Mouse (Mus musculus) kidney, embryonic 16.5 days (tissue): ENCODE data around the gene Pih1d3. TPM values are rescaled to one million over a fixed set of nuclear protein-coding genes. Genes with fewer than 3 reads are reported as not detected.
A peak's percentile ranks its signal among the peaks of the same experiment; 100 is the strongest.

Experiments
- ATAC-seq: fragments of 200-750 bp; cut with Nextera tagmentation; 2 replicates; pipeline ENCODE4 v1.8.0; 2017; ENCODE audit warnings: moderate TSS enrichment; ENCODE audit not compliant: low FRiP score, low TSS enrichment
- H3K27ac ChIP-seq: fragments of 300-500 bp; sonication (generic); 2 replicates; pipeline ENCODE4 v1.5.1; 2014; ENCODE audit warnings: low read length
- H3K27me3 ChIP-seq: fragments of 300-500 bp; sonication (generic); 2 replicates; pipeline ENCODE4 v1.6.1; 2014; ENCODE audit warnings: low read length, control low read depth, mixed read lengths; ENCODE audit not compliant: insufficient read depth
- H3K36me3 ChIP-seq: fragments of 300-500 bp; sonication (generic); 2 replicates; pipeline ENCODE4 v1.6.1; 2014; ENCODE audit warnings: low read length, control low read depth, mixed read lengths; ENCODE audit not compliant: insufficient read depth
- H3K4me1 ChIP-seq: fragments of 300-500 bp; sonication (generic); 2 replicates; pipeline ENCODE4 v1.6.1; 2014; ENCODE audit warnings: low read length, control low read depth, mixed read lengths; ENCODE audit not compliant: insufficient read depth
- H3K4me2 ChIP-seq: fragments of 300-500 bp; sonication (generic); replicated peaks from 2 replicates; pipeline ENCODE4 v1.6.1; 2014; ENCODE audit warnings: low read depth, low read length
- H3K4me3 ChIP-seq: fragments of 300-500 bp; sonication (generic); 2 replicates; pipeline ENCODE4 v1.5.1; 2014; ENCODE audit warnings: mild to moderate bottlenecking, low read length
- H3K9ac ChIP-seq: fragments of 300-500 bp; sonication (generic); replicated peaks from 2 replicates; pipeline ENCODE4 v1.6.1; 2014; ENCODE audit warnings: low read length
- H3K9me3 ChIP-seq: fragments of 300-500 bp; sonication (generic); 2 replicates; pipeline ENCODE4 v1.6.1; 2016; ENCODE audit warnings: low read length, control low read depth
- WGBS: fragments of 180-500 bp; shearing (Covaris S2); extraction: QIAGEN DNeasy Blood & Tissue Kit; methylation state at CpG from one replicate; pipeline ENCODE4 v1.1.7; 2014; 5-methylcytosine and 5-hydroxymethylcytosine counted together
- polyA plus RNA-seq: library from polyadenylated mRNA; unstranded; fragments of >200 nt; fragmentation: Nextera tagmentation; extraction: Ambion mirVana; gene quantifications from 2 replicates; pipeline ENCODE4 v1.2.1, GENCODE M21; 2015

The Pih1d3 gene
- polyA plus RNA-seq, 1 experiment from 2014 or later, result not detected

DNA sequence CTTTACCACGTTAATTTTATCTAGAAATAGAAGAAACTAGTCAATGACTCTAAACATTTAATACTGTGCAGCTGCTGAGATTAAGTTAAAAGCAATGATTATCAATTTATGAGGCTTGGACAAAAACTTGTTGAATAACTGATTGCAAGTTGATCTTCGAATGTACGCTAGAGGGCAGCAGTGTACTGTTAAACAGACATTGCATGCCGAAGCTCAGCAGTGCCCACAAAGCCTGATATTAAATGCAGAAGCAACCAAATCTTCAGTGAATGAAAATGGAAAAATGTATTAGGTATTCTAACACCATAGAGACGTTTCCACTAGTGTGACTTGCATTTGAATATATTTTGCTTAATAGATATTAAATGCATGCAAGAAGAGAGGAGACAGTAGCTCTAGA is 12.5 kb upstream of the Pih1d3 start:
- under 1% methylated on average over 5 of the region's 5 CpGs for WGBS
- Histone ChIP-seq H3K4me3 (no peak overlapping the region), H3K9me3 (no peaks in the 10 kb centered on the region), H3K36me3 (no peaks in the 10 kb centered on the region), H3K4me2 (no peak overlapping the region), H3K27ac (no peak overlapping the region), H3K9ac (no peak overlapping the region), H3K4me1 (no peaks in the 10 kb centered on the region), H3K27me3 (no peaks in the 10 kb centered on the region)
- no peak for ATAC-seq

DNA sequence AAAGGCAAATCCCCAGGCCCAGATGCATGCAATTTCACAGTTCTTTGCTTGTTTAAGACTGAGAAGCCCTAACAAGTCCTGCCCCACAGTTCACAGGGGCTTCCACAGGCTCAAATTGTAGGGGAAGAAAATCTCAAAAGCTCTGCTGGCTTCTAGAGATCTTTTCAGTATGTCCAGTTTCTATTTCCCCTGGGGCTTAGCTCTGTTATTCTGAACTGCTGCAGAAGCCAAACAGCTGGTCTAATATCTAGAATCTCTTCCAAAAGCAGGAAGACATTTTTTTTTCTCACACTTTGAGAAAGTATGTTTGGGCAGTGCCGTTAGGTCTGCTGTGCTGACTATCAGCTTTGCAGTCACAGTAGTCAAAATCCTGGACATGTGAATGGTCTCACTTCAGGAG is 7.8 kb upstream of the Pih1d3 start:
- H3K27me3 ChIP-seq, result no peaks in the 10 kb centered on the region
- no peak overlapping the region for H3K9ac ChIP-seq
- no peaks in the 10 kb centered on the region for H3K9me3 ChIP-seq
- H3K36me3 ChIP-seq, result no peaks in the 10 kb centered on the region
- WGBS, result 63% methylated on average over 1 of the region's 1 CpGs
- no peak overlapping the region for H3K4me3 ChIP-seq
- H3K4me1 ChIP-seq, result no peaks in the 10 kb centered on the region
- H3K27ac ChIP-seq, result no peak overlapping the region
- no peak for ATAC-seq
- no peak overlapping the region for H3K4me2 ChIP-seq

DNA sequence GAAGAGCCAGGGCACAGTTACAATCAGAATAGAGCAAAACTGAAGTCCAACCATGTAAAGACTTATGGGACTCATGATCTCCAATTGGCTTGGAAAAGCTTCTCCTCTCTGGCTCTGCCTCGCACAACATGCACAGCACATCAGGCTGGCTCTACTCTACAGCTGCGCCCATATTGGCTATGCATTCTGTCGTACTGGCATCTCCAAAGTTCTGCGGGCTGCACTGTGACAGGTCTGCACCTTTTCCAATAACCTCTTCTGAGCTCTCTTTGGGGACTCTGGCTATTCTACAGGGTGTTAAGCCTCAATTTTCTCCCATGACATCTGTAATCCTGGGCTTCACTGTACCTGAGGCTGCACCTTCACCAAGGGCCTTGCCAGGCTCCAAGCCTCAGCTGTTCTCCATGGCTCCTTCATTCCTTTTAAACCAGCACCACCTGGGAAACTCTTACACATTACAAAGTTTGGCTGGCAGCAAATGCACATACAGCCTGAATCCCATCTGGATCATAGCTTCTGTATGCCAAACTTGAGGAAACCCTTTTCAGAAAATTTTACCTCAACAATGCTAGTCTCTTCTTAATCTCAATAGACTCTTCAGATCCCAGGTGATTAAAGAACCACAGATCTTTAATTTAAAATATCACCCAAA is 1.9 kb upstream of the Pih1d3 start:
- Histone ChIP-seq H3K27ac (no peak overlapping the region), H3K9ac (no peak overlapping the region), H3K36me3 (no peaks in the 10 kb centered on the region), H3K9me3 (no peaks in the 10 kb centered on the region), H3K4me1 (no peaks in the 10 kb centered on the region), H3K4me2 (no peak overlapping the region), H3K27me3 (no peaks in the 10 kb centered on the region), H3K4me3 (no peak overlapping the region)
- WGBS, result 95% methylated on average over 4 of the region's 4 CpGs
- ATAC-seq, result no peak

DNA sequence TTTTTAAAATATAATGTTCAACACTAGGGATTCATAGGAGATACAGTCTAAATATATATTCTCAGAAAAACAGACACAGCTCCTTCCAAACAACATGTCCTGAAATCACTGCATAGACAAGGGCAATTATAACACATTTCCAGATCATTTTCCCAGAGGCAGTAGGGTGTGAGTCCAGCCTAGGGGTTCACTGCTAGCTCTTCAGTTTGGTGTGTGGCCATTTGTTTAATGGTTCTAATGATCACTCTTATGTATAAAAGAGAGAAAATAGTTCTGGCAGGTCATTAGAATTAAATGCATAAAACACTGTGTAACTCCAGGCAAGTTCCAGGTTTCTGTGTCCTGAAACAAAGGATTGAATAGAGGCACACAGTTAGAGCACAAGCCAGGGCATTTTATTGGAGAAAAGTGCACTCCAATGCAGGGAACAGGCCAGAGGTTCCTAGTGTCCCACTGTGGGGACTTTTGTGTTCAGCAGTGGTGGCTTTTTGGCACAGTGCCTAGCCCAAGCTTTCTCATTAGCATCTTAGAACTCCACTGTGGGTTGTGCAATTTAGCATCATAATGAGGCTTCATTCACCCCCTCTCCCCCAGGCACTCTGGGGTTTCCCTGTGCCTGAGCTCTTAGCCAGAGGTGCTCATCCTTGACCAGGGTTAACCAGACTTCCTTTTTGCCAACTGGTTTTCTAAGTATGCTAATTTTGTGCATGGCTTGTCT is 10.8 kb downstream of the Pih1d3 start:
- Histone ChIP-seq H3K9ac (no peak overlapping the region), H3K9me3 (no peaks in the 10 kb centered on the region)
- peak; percentile 87; the same call in 1 of the 2 replicates for ATAC-seq

DNA sequence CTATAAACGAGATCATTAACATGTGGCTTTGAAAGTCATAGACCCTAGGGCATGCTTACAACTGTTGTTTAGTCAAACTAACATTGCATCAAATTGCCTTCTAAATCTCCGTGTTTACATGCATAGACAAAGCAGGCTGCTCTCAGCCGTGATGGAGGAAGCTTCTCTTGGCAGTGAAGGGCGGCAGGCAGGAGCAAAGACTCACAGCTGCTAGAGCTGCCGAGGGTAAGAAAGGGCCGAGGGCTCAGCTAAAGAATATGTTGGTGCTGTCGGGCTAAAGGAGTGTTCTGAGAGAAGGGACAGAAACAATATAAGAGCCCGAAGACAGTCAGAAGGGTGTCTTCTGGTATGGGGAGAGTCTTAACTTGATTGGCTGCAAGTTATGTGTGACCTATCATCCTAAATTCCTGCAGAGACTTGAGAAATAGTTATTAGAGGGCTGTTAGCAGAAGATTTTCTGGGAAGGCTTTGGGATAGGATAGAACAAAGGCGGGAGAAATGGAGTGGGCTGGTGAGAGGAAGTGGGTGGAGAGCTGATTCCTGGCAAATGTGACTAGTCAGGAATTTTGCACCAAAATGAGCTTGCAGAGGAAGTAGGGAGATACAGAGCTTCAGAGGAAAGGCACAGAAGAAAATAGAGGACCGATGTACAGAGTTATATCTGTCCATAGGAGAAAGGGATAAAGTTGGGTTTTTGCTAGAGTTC is 37.7 kb downstream of the Pih1d3 start:
- Histone ChIP-seq H3K27ac (no peak overlapping the region), H3K4me1 (no peaks in the 10 kb centered on the region), H3K27me3 (no peaks in the 10 kb centered on the region), H3K9me3 (no peaks in the 10 kb centered on the region), H3K4me3 (no peak overlapping the region), H3K36me3 (no peaks in the 10 kb centered on the region), H3K4me2 (no peak overlapping the region), H3K9ac (no peak overlapping the region)
- ATAC-seq, result no peak; the same call in 1 of the 2 replicates
- WGBS, result 62% methylated on average over 10 of the region's 10 CpGs

More for the DNA sequence above, 10.8 kb downstream of the Pih1d3 start:
- no peaks in the 10 kb centered on the region for H3K27me3 ChIP-seq
- no peaks in the 10 kb centered on the region for H3K36me3 ChIP-seq
- no peak overlapping the region for H3K4me3 ChIP-seq
- H3K27ac ChIP-seq, result no peak overlapping the region
- H3K4me2 ChIP-seq, result no peak overlapping the region
- H3K4me1 ChIP-seq, result no peaks in the 10 kb centered on the region

Other genes starting within 250 kb of the Pih1d3 start
- not detected in 2 replicates for gene AC153137.1, start 244.9 kb upstream of the Pih1d3 start, polyA plus RNA-seq
- not detected in 2 replicates for gene Lgsn, start 46.4 kb upstream of the Pih1d3 start, polyA plus RNA-seq
- gene 4931428L18Rik, start 154 bp upstream of the Pih1d3 start, polyA plus RNA-seq, result not detected in 2 replicates